In the genomic region with DNA sequence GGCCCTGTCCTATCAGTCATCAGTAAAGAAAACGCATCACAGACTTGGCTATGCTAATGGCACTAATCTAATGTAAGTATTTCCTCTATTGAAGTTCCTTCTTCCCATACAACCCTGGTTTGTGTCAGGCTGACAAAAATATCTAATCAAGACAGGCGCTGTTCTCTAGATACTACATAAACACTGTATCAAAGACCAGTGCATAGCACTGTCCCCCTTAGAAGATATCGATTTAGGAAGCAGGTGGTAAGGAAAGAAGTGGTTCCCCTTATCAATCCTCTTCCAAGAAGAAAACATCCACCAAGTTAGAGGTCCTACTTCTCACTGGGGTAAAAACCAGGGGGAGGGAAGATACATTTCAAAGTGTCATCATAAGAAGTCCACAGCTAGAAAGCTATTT, we compare ENCODE assay signal across 19 mouse cellular contexts.
"Had no signal": no experiment of that assay in that cellular context is flagged by ENCODE, and none has a peak within 500 bp of the region (broad histone marks: within the 10 kb centered on the region; RNA-seq: fewer than 3 reads in every experiment).

No protein-coding gene starts in this region.

- DNase-seq: kidney, adult 2 months; kidney, postnatal 25 days; layer of hippocampus, adult 9-11 months; lung, embryonic 14.5 days; retina, postnatal 1 day; right cerebral cortex, postnatal 25 days; spleen, adult 18-20 months; thymus, postnatal 25 days had no signal

- H3K27ac ChIP-seq: kidney, postnatal 0 days; layer of hippocampus, adult 2 months; limb, embryonic 10.5 days; limb, embryonic 13.5 days; macrophage; midbrain, embryonic 12.5 days; midbrain, embryonic 15.5 days; neural tube, embryonic 12.5 days; neural tube, embryonic 15.5 days; stomach, embryonic 15.5 days had no signal

- H3K4me3 ChIP-seq: layer of hippocampus, adult 2 months; limb, embryonic 10.5 days; limb, embryonic 13.5 days; midbrain, embryonic 12.5 days; midbrain, embryonic 15.5 days; neural tube, embryonic 12.5 days; neural tube, embryonic 15.5 days; stomach, embryonic 15.5 days had no signal

- H3K9me3 ChIP-seq: limb, embryonic 10.5 days; limb, embryonic 13.5 days; midbrain, embryonic 12.5 days; midbrain, embryonic 15.5 days; neural tube, embryonic 12.5 days; neural tube, embryonic 15.5 days; stomach, embryonic 15.5 days had no signal

- H3K27me3 ChIP-seq: limb, embryonic 13.5 days; midbrain, embryonic 12.5 days; midbrain, embryonic 15.5 days; neural tube, embryonic 12.5 days; neural tube, embryonic 15.5 days; stomach, embryonic 15.5 days had no signal

- H3K4me2 ChIP-seq: limb, embryonic 13.5 days; lung, embryonic 14.5 days; midbrain, embryonic 12.5 days; midbrain, embryonic 15.5 days; neural tube, embryonic 12.5 days; neural tube, embryonic 15.5 days; stomach, embryonic 15.5 days had no signal

- ATAC-seq: lung, postnatal 0 days; midbrain, embryonic 15.5 days had no signal

- H3K4me1 ChIP-seq: limb, embryonic 10.5 days; limb, embryonic 13.5 days; midbrain, embryonic 12.5 days; midbrain, embryonic 15.5 days; neural tube, embryonic 12.5 days; neural tube, embryonic 15.5 days; stomach, embryonic 15.5 days had no signal

- H3K36me3 ChIP-seq: limb, embryonic 10.5 days; limb, embryonic 13.5 days; midbrain, embryonic 12.5 days; midbrain, embryonic 15.5 days; neural tube, embryonic 12.5 days; neural tube, embryonic 15.5 days; stomach, embryonic 15.5 days had no signal

- H3K9ac ChIP-seq: limb, embryonic 13.5 days; lung, embryonic 14.5 days; midbrain, embryonic 12.5 days; midbrain, embryonic 15.5 days; neural tube, embryonic 12.5 days; neural tube, embryonic 15.5 days; stomach, embryonic 15.5 days had no signal
